Mouse (Mus musculus): ENCODE data around the gene Mmp23. TPM values are rescaled to one million over a fixed set of nuclear protein-coding genes. Genes with fewer than 3 reads are reported as not detected.
"Not testable (repeated sequence)": the region's sequence is repeated elsewhere in the genome, so short reads cannot be mapped to it uniquely, and the experiment has no call there.

The Mmp23 gene
- total RNA-seq (2014; fragmentation: Nextera tagmentation) (not detected in 2 replicates), total RNA-seq (2017) (not detected in 2 replicates)

DNA sequence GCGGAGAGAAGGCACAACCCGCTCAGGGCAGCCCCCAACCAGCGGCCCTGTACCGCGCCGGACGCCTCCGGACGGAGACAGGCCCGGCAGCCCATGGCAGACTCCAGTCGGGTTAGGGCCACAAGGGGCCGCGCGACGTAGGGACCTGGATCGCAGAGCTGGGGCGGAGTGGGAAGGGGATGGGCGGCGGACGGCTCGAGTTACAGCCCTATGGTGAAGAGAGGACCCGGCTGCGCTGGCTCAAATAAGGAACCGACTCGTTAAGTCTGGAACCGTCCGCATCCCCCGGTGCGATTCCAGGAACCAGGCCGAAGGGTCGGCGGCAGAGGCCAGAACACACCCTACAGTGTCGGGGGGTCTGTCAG is at the start of gene Mmp23:
Gene Mmp23 (minus strand): TSS at position 299 of the 365 bp plus-strand sequence.
- ATAC-seq (replicated peaks; ENCODE audit: low FRiP score, low TSS enrichment, poor library complexity, severe bottlenecking), result no peak

DNA sequence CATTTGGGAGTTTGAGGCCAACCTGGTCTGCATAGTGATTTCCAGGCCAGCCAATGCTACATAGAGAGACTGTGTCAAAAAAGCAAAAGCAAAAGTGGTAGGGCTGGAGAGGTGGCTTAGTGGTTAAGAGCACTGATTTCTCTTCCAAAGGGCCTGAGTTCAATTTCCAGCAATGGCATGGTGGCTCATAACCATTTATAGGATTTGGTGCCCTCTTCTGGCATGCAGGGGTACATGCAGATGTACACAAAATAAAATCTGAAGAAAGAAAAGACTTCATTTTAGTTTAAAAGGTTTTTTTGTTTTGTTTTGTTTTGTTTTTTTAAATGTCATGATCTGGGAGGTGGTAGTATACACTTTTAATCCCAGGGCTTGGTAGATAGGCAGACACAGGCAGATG is 47.2 kb upstream of the Mmp23 start:
- no peak for ATAC-seq (replicated peaks; ENCODE audit: low FRiP score, low TSS enrichment, poor library complexity, severe bottlenecking)

DNA sequence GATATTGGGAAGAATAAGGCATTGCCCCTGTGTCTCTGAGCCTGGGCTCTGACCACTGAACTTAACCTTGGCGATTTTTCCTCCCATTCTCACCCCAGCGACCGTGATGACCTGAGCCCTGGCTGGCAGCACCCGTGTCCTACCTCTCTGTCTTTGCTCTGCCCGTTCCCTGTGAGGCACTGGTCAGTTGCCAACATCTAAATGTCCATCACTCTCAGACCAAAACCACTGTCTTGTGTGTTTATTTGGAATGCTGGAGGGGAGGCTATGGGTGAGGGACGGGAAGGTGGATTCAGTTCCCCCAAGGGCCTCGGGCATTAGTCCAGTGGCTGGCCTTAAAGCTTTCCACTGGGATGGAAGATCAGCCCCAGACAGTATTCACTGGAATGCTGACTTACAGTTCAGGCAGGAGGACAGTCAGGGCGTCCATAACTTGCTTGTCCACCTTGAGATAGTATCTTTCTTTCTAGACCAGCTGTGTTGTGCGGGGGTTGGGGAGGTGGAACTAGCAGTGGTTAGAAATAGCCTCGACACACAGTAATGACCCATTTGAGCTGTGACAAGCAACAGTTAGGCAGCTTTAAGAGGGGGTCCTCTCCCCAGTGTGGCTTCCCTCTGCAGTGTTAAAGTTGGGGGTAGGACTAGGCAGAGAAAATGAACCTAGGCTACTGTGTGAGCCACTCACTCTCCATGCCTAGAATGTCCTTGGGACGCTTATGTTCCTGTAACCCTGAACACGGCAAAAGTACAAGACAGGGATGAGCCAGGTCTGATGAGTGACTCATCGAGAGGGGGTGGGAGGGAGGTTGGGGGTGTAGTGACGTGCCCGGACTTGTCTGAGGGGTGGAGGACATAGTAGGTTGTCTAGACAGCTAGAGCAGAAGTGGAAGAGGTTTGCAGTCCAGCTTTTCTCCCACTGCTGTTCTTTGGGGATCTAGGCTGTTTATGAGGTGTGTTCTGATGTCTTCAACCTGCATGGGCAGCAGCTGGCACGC is 43.4 kb upstream of the Mmp23 start:
- no peak for ATAC-seq (replicated peaks; ENCODE audit: low FRiP score, low TSS enrichment, poor library complexity, severe bottlenecking)

DNA sequence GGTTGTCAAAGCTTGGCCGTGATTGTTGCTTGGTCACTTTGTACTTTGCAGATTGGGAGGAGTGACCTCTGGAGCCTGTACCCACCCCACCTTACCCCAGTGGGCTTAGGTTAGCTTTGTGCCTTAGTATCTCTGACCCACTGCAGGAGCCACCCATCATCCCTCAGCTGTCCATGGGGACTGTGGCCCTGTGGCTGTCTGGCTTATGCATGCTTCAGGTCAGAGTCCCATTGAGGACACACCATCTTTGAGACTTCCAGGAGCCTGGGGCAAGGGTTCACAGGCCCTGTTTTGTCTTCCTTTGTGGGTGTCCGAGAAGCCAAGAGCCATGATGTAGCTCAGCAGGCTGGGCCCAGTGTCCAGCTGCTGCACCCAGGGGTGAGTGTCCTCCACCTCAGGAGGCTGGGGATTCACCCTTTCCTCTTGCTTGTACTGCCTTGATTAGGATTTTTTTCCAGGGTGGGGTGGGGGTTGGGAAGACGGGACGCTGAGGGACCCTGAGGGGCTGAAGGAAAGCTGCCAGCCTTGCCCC is 42.4 kb upstream of the Mmp23 start:
- ATAC-seq (replicated peaks; ENCODE audit: low FRiP score, low TSS enrichment, poor library complexity, severe bottlenecking), result no peak

DNA sequence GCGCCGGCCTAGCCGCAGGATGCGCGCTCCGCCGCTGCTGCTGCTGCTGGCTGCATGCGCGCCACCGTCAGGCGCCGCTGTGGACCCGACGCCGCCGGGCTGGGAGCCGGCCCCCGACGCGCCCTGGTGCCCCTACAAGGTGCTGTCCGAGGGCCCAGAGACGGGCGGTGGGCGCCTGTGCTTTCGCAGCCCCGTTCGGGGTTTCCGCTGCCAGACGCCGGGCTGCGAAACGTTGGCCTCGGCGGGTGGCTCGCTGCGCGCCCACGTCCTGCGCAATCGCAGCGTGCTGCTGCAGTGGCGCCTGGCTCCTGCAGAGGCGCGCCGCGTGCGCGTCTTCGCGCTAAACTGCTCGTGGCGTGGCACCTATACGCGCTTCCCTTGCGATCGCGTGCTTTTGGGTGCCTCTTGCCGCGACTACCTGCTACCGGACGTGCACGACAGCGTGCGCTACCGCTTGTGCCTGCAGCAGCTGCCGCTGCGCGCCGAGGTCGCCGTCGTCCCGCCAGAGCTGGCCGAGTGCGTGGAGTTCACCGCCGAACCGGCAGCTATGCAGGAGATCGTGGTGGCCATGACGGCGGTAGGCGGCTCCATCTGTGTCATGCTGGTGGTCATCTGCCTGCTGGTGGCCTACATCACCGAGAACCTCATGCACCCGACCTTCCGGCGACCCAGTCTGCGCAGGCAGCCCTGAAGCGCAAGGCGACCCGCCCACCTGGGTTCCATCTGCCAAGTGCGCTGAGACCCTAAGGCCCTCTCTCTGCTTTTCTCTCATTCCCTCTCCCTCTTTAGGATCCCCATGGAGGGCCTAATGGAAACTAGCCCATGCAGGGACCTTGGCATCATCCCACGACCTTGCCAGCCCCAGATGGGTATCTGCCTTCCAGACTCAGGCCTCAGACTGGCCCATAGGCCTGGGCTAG is 41.6 kb upstream of the Mmp23 start:
- peak; percentile 12; the same call in 1 of the 2 replicates for ATAC-seq (replicated peaks; ENCODE audit: low FRiP score, low TSS enrichment, poor library complexity, severe bottlenecking)

DNA sequence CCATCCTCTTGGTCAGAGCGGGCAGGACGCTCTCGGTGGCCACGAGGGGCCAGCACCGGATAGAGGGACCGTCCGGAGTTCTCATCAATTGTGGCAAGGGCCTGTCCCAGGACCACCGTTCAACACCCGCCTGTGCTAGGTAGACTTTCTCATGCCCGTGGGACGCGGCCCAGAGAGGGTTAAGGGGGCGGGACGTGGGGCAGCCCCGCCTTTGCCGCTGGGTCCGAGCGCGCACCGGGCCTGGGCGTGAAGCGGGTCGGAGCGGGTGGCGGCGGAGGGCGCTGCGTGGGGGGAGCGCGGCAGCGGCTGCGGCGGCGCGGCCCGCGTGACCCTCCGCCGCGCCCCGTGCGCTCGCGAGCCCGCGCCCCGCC is 40.9 kb upstream of the Mmp23 start, which contains the start of gene Fndc10:
Gene Fndc10 (plus strand): TSS at position 232 of the 371 bp plus-strand sequence.
- no peak for ATAC-seq (replicated peaks; ENCODE audit: low FRiP score, low TSS enrichment, poor library complexity, severe bottlenecking)

DNA sequence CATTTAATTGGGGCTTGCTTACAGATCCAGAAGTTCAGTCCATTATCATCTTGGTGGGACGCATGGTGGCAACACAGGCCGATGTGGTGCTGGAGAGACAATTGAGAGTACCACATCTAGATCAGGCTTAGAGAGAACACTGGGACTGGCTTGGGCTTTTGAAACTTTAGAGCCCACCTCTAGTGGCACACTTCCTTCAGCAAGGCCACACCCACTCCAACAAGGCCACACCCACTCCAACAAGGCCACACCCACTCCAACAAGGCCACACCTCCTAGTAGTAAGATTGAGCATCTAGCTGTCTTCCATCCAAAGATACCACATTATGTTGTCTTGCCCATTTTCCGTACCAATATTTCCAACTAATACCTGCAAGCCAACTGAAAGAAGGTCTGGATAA is 39.2 kb upstream of the Mmp23 start:
- no peak for ATAC-seq (replicated peaks; ENCODE audit: low FRiP score, low TSS enrichment, poor library complexity, severe bottlenecking)

DNA sequence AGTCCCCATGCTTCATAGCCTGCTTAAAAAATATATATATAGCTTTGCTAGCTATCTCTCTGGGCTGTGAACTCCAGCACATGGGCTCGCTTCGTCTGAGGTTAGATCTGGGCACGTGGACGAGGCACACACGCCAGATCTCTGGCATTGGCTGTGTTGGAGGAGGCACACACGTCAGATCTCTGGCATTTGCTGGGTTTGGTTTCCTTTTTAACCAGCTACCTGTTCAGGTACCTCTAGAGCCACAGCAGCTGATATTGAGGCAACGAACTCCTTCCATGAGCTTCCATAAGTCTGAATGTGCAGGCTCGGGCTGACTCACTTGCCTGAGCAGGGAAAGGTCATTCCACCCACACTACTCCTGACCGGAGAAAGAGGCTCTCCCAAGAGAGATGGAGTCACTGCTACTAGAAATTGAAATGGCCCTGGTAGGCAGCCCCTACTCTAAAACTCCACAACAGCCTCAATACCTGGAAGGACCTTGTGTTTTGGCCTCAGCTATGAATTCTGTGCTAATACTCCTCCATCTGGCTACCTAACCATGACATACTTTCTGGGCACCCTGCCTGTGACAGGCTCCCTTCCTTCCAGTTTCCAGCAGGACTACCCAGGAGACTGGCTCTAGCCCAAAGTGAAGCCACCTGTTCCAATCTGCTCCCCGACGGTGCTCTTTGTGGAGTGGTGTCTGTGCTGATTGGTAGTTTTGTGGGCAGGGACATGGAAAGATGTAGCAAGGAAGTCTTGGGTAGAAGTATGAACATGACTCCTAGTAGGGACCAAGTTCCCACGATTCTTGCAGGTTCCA is 37.6 kb upstream of the Mmp23 start:
- no peak for ATAC-seq (replicated peaks; ENCODE audit: low FRiP score, low TSS enrichment, poor library complexity, severe bottlenecking)

DNA sequence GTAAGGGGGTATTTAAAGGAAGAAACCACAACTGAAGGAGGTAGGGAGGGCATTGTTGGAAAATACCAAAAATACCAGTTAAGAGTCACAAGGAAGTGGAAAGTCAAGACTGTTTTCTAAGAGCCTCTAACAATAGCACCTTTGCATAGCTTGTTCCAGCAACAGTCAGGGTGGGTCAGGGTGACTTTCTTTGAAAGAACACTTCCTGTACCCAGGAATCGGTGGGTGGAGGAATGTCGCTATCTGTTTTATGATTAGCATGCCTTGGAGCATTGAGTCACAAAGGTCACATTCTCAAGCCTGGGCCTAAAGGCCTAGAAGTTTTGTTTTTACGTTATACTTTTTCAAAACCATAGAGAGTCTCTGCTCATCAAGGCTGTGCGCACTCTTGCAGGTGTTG is 34.6 kb upstream of the Mmp23 start:
- not testable (repeated sequence) for ATAC-seq (replicated peaks; ENCODE audit: low FRiP score, low TSS enrichment, poor library complexity, severe bottlenecking)

DNA sequence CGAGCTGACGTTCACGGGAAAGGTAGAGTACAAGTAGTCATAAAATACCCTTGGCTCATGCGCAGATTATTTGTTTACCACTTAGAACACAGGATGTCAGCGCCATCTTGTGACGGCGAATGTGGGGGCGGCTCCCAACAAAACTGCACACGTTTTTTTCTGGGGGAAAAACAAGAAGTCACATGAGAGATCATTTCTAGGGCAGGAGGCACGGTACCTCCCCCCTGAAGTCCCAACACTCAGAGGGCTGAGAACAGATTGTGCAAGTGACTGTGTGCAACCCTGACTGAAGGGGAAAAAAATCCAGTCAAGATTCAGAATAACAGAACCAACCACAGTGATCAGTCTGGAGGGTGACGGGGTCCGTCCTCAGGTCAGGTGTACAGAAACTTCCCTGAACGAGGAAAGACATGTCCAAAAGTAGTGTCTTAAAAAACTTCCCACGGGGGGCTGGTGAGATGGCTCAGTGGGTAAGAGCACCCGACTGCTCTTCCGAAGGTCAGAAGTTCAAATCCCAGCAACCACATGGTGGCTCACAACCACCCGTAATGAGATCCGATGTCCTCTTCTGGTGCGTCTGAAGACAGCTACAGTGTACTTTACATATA is 30.6 kb upstream of the Mmp23 start:
- not testable (repeated sequence) for ATAC-seq (replicated peaks; ENCODE audit: low FRiP score, low TSS enrichment, poor library complexity, severe bottlenecking)

DNA sequence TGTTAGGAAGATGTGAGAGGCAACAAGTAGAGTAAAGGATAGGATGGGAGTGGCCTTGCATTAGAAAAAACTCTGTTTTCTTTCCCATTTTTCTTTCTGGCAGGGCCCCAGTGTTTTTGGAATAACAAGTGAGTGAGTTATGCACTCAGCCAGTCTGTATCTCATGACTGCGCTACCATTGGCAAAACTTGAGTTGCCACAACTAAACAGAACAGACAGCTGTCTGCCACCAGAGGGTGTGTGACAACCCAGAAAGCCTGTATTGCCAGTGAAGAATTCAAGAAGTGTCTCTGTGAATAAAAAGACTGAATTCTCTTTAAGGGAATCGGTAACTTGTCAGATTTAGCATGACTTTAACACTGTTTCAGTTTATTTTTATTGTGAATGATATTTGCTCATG is 22.8 kb upstream of the Mmp23 start:
- peak; percentile 81; the same call in 1 of the 2 replicates for ATAC-seq (replicated peaks; ENCODE audit: low FRiP score, low TSS enrichment, poor library complexity, severe bottlenecking)

DNA sequence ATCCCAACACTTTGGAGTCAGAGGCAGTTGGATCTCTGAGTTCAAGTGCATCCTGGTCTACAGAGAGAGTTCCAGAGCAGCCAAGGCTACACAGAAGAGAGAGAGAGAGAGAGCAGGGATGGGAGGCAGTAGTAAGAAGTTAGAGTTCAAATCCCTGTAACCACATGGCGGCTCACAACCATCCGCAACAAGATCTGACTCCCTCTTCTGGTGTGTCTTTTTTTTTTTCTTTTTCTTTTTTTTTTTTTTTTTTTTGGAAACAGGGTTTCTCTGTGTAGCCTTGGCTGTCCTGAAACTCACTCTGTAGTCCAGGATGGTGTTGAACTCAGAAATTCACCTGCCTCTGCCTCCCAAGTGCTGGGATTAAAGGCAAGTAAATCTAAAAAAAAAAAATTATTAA is 18.9 kb upstream of the Mmp23 start:
- no peak for ATAC-seq (replicated peaks; ENCODE audit: low FRiP score, low TSS enrichment, poor library complexity, severe bottlenecking)

DNA sequence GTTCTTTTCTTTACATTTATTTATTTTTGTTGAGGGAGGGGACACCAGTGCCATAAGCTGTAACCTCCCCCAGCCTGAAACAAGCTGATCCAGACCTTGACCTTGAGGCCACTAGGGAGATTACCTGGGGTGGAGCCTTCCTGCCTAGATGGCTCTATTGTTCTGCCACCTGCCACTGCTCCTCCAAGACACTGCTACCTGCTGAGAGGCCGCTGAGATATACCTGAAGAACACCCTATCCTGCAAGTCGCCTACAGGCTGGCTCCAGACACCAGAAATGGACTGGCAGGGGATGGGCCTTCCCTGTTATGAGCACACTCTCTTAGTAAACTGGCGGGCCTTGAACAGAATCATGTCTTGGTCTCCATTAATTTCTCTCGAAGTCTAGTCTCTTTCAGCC is 17.1 kb upstream of the Mmp23 start:
- ATAC-seq (replicated peaks; ENCODE audit: low FRiP score, low TSS enrichment, poor library complexity, severe bottlenecking), result not testable (repeated sequence)

DNA sequence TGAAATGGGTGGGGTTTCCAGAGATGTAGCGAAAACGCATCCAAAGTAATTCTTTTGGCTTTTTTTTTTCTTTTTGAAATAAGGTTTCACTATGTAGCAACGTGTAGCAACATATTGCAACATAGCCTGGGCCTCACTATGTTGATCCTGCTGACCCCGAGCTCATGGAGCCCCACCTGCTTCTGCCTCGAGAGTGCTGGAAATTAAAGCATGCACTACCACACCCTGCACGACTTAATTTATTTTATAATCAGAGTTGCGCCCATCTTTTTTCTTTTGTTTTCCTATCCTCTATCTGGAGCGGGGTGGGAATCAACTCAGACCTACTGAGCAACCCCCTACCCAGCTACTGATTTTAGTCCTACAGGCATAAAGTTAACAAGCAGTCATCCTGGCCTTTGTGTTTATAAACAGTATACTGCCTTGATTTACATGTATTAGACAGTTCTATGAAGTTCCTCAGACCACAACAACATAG is 16.5 kb upstream of the Mmp23 start:
- peak; percentile 22 for ATAC-seq (replicated peaks; ENCODE audit: low FRiP score, low TSS enrichment, poor library complexity, severe bottlenecking)

DNA sequence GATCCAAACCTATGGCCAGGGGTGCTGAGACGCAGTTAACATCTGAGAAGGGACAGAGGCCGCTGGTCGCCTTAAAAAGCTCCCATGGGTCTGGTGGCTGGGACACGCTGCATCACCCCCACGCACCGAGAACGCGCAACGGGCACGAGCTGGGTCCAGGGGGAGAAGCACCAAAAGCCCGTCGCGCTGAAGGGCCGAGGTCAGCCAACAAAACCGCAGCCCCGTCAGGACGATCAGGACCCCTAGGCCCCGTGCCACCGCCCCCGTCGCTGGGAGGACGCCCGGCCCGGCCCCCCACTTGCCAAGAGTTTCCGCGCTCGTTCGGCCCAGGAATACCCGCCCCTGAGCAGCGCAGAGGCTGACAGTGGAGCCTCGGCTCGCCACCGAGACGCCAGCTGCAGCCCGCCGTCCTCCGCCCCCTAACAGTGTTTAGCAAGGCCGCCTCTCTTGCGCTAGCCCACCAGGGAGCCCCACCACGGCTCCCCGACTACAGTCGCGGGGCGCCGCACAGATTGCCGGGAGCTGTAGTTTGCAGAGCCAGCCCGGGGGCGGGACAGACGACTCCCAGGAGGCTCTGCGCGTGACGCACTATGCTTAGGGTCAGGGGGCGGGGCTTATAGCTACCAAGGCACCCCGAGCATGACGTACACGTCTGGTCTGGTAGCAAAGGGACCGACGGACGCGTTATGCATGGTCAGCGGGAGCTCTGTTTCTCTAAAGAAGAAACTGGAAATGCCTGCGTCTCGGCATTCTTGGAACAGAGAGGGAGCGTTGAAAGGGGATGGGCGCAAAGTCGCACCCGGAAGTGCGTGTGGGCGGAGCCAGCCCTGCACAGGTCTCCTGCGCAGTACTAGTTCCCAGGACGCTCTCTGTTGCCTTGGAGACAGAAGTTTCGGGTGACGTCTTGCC is 15.8 kb upstream of the Mmp23 start, which contains the start of gene Mib2:
Gene Mib2 (minus strand): TSS at position 510 of the 909 bp plus-strand sequence.
- ATAC-seq (replicated peaks; ENCODE audit: low FRiP score, low TSS enrichment, poor library complexity, severe bottlenecking), result peak; percentile 98

DNA sequence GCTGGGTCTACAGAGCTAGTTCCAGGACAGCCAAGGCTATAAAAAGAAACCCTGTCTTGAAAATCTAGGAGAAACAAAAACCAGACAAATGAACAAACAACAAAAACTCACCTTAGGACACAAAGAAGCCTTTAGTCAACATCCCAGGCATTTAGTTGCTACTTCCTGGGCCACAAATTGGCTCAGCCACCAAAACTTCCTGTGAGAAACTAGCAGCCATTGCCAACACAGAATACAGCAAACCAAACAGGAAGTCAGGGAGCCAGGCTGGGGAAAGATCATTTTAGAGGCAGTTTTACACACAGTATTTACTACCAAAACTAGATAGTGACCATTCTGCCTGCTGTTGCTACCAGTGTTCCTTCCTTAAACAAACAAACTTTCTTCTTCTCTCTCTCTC is 13.7 kb upstream of the Mmp23 start:
- no peak for ATAC-seq (replicated peaks; ENCODE audit: low FRiP score, low TSS enrichment, poor library complexity, severe bottlenecking)

DNA sequence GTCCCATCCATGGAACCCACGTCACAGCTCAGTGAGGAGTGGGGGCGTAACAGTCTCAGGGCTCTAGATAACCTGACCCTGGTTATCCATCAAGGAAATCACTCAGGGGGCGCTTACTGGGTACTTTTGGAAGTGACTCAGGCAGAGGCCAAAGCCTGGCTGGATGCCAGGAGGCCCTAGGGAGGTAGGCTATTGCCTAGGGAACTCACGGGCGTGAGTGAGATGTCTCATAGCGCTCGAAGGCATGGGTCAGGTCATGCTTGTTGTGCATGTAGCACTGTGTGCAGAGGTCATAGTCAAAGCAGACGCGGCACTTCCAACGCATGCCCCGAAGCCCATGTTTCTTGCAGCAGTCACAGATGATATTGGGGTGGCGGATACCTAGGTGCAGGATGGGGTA is 7.5 kb upstream of the Mmp23 start:
- ATAC-seq (replicated peaks; ENCODE audit: low FRiP score, low TSS enrichment, poor library complexity, severe bottlenecking), result no peak

Data from megakaryocyte-erythroid progenitor cell, adult 5-6 weeks (primary cell).